ENCODE assay signal across 12 mouse cellular contexts in genomic region chr6:51743105-51743660, GRCm38 (mm10).
DNase-seq lines count a peak whose midpoint lies in the region; ATAC-seq and TF ChIP-seq lines count a peak whose summit lies in the region.
"Had no signal": no experiment of that assay in that cellular context is flagged by ENCODE, and none has a peak within 500 bp of the region (broad histone marks: within the 10 kb centered on the region; RNA-seq: fewer than 3 reads in every experiment).

No protein-coding gene starts in this region.

- H3K27me3 ChIP-seq in forebrain, embryonic 16.5 days (replicated peaks; ENCODE audit: control insufficient read depth, insufficient read depth, low read length) = no peaks in the 10 kb centered on the region
- H3K27me3 ChIP-seq in forebrain, embryonic 14.5 days (replicated peaks; ENCODE audit: control insufficient read depth, insufficient read depth, low read length) = no peaks in the 10 kb centered on the region

- DNase-seq in forebrain, embryonic 14.5 days (ENCODE audit: low spot score) = no peak
- DNase-seq in layer of hippocampus, adult 2 months (ENCODE audit: low spot score in 2 of 2) = no peak
- no peak for DNase-seq in layer of hippocampus, adult 18-20 months (ENCODE audit: low spot score in 2 of 2)
- DNase-seq in brain, adult 2 months (ENCODE audit: low read depth, low spot score) = peak; percentile 13
- no peak for DNase-seq in left cerebral cortex, postnatal 36 days (ENCODE audit: low spot score in 2 of 2)
- no peak for DNase-seq in thymus, postnatal 10 days (ENCODE audit: low spot score in 2 of 2)
- DNase-seq: adrenal gland, postnatal 25 days; cerebellum, postnatal 25 days; kidney, adult 18-20 months; right cerebral cortex, adult 18-20 months had no signal

- 61% methylated on average over 15 of the region's 15 CpGs for WGBS in forebrain, embryonic 16.5 days
- WGBS in forebrain, embryonic 14.5 days = 74% methylated on average over 15 of the region's 15 CpGs

- no peaks in the 10 kb centered on the region for H3K36me3 ChIP-seq in forebrain, embryonic 16.5 days (ENCODE audit: control insufficient read depth, insufficient read depth)
- H3K36me3 ChIP-seq in forebrain, embryonic 14.5 days (ENCODE audit: control insufficient read depth, insufficient read depth, low read length) = no peaks in the 10 kb centered on the region

- intact Hi-C loops in left cerebral cortex, postnatal 36 days (cut with DNase I) = no loop called here

- no peak overlapping the region; the same call in 1 of the 2 replicates for H3K4me2 ChIP-seq in forebrain, embryonic 16.5 days (ENCODE audit: low read length)
- no peak overlapping the region for H3K4me2 ChIP-seq in forebrain, embryonic 14.5 days (ENCODE audit: low read length)

- no peak for ATAC-seq in forebrain, embryonic 16.5 days
- ATAC-seq in forebrain, embryonic 14.5 days = no peak
- peak; percentile 90 for ATAC-seq in megakaryocyte progenitor cell, adult 5-6 weeks (replicated peaks; ENCODE audit: poor library complexity)

- no peak for TF ChIP-seq CTCF in layer of hippocampus, adult 2 months (conservative IDR thresholded peaks at IDR 0.05)

- H3K9ac ChIP-seq in forebrain, embryonic 16.5 days (replicated peaks; ENCODE audit: low read depth, low read length) = no peak overlapping the region
- no peak overlapping the region for H3K9ac ChIP-seq in forebrain, embryonic 14.5 days (ENCODE audit: low read length)

- H3K4me1 ChIP-seq in forebrain, embryonic 16.5 days (replicated peaks; ENCODE audit: control insufficient read depth, insufficient read depth, low read length) = peaks cover 4% of the 10 kb centered on the region; the same call in 1 of the 2 replicates
- 0 out of 2 replicates have a peak, but pooled peaks cover 3% of the 10 kb centered on the region for H3K4me1 ChIP-seq in forebrain, embryonic 14.5 days (ENCODE audit: control insufficient read depth, insufficient read depth, low read length)

- H3K27ac ChIP-seq in forebrain, embryonic 16.5 days (ENCODE audit: low read length) = peak overlapping the region; percentile 47; the same call in 1 of the 2 replicates
- no peak overlapping the region for H3K27ac ChIP-seq in forebrain, embryonic 14.5 days (ENCODE audit: low read depth, low read length)
- no peak overlapping the region for H3K27ac ChIP-seq in layer of hippocampus, adult 2 months

- no peak overlapping the region for H3K4me3 ChIP-seq in forebrain, embryonic 16.5 days (replicated peaks; ENCODE audit: low read length)
- no peak overlapping the region for H3K4me3 ChIP-seq in forebrain, embryonic 14.5 days (ENCODE audit: low read depth, low read length)
- H3K4me3 ChIP-seq in layer of hippocampus, adult 2 months = peak overlapping the region; percentile 33; the same call in 1 of the 2 replicates

- H3K9me3 ChIP-seq in forebrain, embryonic 16.5 days (ENCODE audit: control insufficient read depth, low read length) = no peaks in the 10 kb centered on the region
- no peaks in the 10 kb centered on the region for H3K9me3 ChIP-seq in forebrain, embryonic 14.5 days (replicated peaks; ENCODE audit: control insufficient read depth, low read length)
